Mouse (Mus musculus) retina, embryonic 14.5 days (tissue): ENCODE results near the gene Sesn1.
"Not testable (repeated sequence)": the region's sequence is repeated elsewhere in the genome, so short reads cannot be mapped to it uniquely, and the experiment has no call there.

Experiments used
- DNase-seq: peaks from one replicate; pipeline ENCODE4 v3.0.0-alpha.2; 2015; ENCODE audit warnings: low spot score

Sesn1 gene

GRCm38 (mm10) chr10:41822573-41823281 lies 13.0 kb downstream of the Sesn1 start:
- DNase-seq = no peak

DNA sequence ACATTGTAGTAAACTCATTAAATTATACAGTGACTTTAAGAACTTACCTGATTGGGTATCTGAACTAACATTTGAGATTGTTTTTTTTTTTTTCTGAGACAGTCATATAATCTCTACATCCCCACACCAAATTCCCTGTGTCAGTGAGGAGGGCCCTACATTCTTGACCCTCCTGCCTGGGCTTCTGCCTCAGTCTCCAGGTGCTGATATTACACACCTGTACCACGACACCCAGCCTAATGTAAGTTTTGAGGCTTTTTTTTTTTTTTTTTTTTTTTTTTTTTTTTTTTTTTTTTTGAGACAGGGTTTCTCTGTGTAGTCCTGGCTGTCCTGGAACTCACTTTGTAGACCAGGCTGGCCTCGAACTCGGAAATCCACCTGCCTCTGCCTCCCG lies 13.5 kb downstream of the Sesn1 start:
- not testable (repeated sequence) for DNase-seq

- no peak for DNase-seq
These were observed 14.2 kb downstream of the Sesn1 start for GRCm38 (mm10) chr10:41823916-41824315.

DNA sequence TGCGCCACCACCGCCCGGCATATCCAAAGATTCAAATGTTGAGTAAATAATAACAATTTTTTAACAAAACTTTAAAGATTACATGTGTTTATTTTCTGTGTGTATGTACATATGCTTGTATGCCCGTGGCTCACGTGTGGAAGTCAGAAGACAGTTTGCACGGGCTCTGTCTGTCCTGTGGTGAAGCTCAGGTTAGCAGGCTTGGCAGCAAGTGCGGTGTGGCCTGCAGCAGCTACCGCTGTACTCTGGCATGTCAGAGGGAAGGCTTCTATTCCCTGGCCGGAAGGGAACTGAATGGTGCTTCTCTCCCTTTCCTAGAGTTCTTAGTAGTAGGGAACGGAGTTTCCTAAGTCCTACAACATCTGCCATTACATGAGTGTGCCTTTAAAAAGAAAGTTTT lies 15.3 kb downstream of the Sesn1 start:
- DNase-seq = no peak

- DNase-seq = no peak
These were observed 16.3 kb downstream of the Sesn1 start for GRCm38 (mm10) chr10:41825996-41826395.

DNA sequence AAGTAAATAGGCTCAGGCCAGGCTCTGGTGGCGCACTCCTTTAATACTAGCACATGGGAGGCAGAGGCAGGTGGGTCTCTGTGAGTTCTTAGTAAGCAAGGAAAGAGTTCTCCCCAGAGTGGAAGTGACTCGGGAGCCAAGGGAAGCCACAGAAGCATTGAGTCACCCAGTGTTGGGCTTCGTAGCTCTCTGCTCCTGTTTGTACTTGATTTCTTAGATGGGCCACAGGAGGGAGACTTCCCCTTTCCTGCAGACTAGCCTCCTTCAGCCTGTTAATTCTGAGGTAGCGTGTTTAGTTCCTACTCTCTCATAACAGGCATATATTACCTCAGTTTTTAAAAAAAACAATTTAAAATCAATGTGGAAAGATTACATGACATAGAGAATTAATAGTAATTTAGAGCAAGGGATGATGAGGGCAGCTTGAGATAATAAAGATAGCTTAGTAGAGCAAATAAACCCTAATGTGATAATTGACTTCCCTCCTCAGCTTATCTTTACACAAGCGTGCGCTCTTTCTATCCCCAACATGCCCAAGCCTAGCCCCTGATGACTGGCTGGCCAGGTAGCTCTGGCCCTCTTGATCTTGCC lies 16.9 kb downstream of the Sesn1 start:
- DNase-seq = no peak

GRCm38 (mm10) chr10:41827784-41828183 lies 18.0 kb downstream of the Sesn1 start:
- no peak for DNase-seq

DNA sequence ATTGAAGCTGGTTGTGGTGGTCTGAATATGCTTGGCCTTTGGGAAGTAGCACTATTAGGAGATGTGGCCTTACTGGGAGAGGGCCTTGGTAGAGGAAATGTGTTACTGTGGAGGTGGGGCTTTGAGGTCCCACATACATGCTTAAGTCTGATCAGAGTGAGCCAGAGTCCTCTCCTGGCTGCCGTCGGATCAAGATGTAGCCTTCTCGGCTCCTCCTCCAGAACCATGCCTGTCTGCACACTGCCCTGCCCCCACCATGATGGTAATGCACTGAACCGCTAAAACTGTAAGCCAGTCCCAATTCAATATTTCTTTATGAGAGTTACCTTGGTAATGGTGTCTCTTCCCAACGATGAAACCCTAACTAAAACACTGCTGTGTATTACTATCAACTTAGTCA lies 19.5 kb downstream of the Sesn1 start:
- no peak for DNase-seq

- no peak for DNase-seq
These were observed 20.2 kb downstream of the Sesn1 start for GRCm38 (mm10) chr10:41829980-41830379.

DNA sequence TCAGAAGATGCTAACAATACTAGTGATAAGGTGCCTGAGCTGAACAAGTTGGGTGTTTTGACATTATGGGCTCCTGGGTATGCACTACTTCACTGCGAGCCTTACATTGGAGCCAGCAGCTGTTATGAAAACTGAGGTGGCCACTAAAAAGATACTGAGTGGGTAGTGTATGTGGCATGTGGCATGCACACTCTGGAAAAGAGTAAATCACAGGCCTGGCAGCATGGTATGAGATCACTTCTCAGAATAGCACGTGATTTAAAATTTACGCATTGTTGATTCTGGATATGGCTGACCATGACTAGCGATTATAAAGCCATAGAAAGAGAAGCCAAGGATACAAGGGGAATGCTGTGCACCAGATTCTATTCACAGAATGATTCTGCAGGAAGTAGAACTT lies 20.7 kb downstream of the Sesn1 start:
- DNase-seq = no peak

- peak; percentile 82 for DNase-seq
These were observed 21.3 kb downstream of the Sesn1 start for GRCm38 (mm10) chr10:41830851-41831522.

GRCm38 (mm10) chr10:41832191-41832590 lies 22.5 kb downstream of the Sesn1 start:
- DNase-seq = no peak

DNA sequence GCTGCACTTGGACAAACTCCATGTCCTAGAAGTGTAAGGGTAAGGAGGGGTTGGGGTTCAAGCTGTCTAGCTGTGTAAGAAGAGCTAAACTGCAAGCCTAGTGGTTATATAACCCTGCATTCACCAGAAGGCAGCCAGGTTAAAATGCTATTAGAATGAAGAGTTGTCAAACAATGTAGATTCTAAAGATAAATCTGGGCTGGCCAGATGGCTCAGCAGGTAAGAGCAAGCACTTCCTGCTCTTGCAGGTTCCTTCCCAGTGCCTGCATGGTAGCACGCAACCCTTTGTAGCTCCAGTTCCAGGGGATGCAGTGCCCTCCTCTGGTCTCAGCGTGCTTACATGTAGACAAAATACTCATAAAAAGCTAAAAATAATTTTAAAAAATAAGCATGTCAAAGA lies 24.4 kb downstream of the Sesn1 start:
- no peak for DNase-seq

GRCm38 (mm10) chr10:41838911-41839310 lies 29.2 kb downstream of the Sesn1 start:
- DNase-seq = no peak

GRCm38 (mm10) chr10:41847737-41848136 lies 38.0 kb downstream of the Sesn1 start:
- no peak for DNase-seq

GRCm38 (mm10) chr10:41848721-41849120 lies 39.0 kb downstream of the Sesn1 start:
- DNase-seq = no peak

DNA sequence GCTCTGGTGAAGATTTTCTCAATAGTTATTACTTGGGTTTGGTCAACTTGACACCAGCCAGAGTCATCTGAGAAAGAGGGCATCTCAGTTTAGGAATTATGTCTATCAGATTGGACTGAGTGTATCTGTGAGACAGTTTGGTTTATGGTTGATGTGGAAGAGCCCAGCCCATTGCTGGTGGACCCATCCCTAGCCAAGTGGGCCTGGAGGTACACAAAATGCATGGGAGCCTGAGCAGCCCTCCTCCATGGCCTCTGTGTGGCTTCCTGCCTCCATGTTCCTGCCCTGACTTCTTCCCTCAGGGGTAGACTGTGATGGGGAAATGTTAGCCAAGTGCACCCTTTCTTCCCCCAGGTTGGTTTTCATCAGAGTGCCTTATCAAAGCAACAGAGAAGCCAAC lies 50.1 kb downstream of the Sesn1 start:
- DNase-seq = no peak

GRCm38 (mm10) chr10:41860275-41860688 lies 50.5 kb downstream of the Sesn1 start:
- DNase-seq = peak; percentile 31

DNA sequence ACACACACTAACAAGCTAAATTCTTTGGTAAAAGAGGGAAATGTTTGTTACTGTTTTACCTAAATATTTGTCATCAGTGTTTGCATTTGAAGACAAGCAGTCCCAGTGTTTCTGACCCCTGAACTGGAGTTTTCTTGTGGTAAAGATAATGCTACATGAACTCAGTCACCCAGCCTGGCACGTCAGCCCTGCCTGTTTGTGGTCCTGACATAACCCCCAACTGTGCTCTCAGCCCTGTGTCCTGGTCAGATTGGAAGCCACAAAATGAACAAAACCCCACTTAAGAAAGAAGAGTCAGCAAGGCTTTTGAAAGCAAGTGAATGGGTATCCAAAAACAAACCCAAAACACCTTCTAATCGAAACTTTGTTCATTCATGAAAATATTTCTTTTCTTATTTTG lies 53.3 kb downstream of the Sesn1 start:
- DNase-seq = no peak

- DNase-seq = no peak
These were observed 56.5 kb downstream of the Sesn1 start for GRCm38 (mm10) chr10:41866069-41866837.

GRCm38 (mm10) chr10:41866838-41867154 lies 57.1 kb downstream of the Sesn1 start:
- no peak for DNase-seq

DNA sequence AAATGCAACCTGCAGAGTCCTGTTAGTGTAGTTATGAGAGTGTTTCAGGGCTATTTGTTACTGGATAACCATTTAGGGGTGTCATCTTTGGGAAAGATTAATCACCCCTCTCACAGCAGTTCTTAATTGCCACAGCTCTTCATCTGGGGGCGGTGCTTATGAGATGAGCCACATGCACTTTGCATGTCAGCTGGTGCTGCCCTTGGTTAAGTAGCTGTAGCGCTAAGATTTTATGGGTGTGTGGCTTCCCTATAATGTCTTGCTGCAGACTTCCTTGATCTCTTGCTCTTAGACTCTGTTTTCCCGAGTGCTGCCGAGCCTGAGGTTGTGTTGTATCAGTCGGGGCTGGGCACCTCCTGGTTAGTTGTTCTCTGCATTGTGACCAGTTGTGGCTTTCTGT lies 58.2 kb downstream of the Sesn1 start:
- no peak for DNase-seq

DNA sequence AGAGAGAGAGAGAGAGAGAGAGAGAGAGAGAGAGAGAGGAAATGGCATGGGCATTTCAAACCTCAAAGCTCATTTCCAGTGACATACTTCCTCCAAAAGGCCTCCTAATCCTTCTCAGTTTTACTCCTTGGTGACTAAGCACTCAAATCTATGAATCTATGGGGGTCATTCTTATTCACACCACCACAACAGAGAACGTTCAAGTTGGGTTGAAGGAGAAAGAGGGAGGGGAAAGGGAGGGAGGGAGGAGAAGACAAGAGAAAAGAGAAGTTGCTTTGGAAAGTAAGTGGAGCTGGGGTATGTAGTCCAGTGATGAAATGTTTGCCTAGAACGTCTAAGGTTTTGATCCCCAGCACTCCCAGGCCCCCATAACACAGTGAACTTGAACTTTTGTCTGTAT lies 60.4 kb downstream of the Sesn1 start:
- no peak for DNase-seq
